Mouse (Mus musculus) mouse trophoblast stem cell (cell line): ENCODE measurements around the gene Neto2.

Experiments used
- in situ Hi-C, 2 experiments: fragments of 300-500 bp; cut with MseI, MboI; formaldehyde crosslinking; loops; 2 replicates in 1 of 2; 3 replicates in 1 of 2; pipeline ENCODE4 v1.15.1; 2025

The Neto2 gene

GRCm38 (mm10) chr8:85603203-85603895, 97.4 kb downstream of the Neto2 start:
- in situ Hi-C loops = loop anchor here (5.0 to 10.0 kb wide), 2 partner anchors 61 to 64 kb away; no protein-coding TSS in a partner anchor

DNA sequence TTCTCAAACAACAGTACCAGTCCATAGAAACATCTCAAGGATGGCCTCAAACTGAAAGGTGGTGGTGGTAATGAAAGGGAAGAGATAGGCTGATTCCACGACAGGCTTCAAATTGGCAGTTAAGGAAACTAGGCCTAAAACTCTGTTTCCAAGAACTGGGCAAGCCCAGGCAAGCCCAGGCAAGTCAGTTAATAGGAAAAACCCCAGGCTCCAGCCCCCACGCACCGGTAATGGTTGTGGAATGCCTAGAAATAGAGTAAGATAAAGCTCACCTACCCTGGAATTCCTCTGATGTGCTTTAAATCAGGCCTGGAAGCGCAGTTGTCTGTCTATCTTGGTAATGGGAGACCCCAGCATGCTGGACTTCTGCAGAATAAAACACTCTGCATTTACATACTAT, 98.0 kb downstream of the Neto2 start:
- in situ Hi-C loops = loop anchor here (5.0 to 10.0 kb wide), 2 partner anchors 62 to 65 kb away; no protein-coding TSS in a partner anchor

DNA sequence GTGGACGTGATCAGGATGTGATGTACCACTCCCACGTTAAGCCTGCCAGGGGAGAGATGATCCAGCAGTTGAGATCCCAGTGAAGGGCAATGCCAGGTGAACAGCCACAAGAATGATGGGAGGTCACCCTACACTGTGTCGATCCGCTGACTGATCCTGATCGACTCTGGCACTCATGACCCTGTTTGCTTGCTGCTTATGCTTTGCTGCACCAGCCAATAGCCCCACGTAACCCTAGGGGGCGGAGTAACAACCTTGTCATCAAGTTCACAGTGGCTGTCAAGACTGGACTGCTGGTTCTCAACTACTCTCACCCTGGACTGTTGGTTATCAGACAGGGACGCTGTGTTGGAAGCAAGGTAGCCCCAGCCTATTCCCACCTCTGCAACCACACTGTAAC, 99.0 kb downstream of the Neto2 start:
- in situ Hi-C loops = loop anchor here (5.0 to 10.0 kb wide), 2 partner anchors 63 to 66 kb away; no protein-coding TSS in a partner anchor

DNA sequence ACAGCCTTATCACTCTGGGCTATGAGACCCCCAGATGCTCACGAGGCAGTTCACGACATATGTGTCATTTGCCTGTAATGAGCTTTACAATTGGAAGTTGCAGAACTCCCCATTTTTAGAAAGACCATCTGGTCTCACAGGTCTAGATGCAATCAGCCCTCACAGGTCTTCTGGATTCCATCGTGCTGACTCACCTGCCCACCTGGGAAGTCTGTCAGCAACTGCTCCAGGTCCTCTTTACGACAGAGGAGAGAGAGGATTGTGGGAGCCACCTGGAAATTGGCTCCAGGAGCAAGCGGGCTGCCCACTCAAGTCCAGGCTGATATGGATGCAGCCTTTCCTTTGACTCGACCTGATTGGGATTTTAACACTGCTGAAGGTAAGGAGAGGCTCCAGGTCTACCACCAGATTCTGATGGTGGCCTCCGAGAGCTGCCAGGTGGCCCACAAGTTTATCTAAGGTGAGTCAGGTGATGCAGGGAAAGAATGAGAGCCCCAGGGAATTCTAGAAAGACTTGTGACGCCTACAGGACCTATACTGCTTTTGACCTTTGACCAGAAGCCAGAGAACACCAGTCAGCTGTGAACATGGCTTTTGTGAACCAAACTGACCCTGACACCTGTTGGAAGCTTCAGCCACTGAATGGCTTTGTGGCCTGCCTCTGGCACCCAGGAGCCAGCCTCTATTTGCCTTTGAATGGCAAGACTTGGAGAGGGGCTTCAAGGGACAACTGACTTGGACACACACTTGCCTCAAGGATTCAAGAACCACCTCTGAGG, 103.1 kb downstream of the Neto2 start:
- in situ Hi-C loops = no loop called here

DNA sequence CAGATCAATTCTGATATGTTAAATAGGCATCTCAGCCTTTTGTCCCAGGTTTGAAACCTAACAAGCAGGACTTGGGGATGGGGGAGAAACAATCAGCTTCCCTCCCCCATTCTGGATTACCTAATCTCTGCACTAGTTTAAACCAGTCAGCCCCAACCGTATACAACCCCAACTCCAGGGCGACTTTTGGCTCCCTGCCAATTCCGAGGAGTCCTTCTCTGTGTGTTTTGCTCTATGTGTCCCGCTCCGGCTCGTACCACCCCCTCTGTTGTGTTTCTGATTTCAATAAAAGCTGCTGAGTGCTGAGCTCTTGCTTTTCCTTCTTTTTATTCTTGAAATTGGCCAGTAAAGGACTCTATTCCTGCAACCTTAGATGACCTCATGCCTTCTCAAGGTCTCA, 105.3 kb downstream of the Neto2 start:
- in situ Hi-C loops = no loop called here

DNA sequence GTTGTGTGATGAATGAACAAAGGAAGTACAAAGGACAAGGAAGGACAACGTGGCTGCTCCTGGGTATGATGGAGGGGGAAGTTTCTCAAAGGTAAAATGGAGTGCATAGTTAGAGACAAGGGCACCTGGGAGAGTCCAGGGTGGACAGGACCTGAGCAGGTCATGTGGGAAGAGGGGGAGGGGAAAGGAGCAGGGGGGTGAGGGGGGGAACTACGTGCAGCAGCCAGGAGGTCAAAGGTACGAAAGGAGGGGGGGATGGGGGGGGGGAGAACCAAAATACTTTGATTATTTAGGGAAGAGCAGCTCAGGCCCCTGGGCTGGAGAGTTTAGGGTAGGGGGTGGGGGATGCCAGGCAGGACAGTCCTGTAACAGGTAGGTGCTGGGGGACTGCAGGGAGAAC, 105.7 kb downstream of the Neto2 start:
- in situ Hi-C loops = no loop called here

DNA sequence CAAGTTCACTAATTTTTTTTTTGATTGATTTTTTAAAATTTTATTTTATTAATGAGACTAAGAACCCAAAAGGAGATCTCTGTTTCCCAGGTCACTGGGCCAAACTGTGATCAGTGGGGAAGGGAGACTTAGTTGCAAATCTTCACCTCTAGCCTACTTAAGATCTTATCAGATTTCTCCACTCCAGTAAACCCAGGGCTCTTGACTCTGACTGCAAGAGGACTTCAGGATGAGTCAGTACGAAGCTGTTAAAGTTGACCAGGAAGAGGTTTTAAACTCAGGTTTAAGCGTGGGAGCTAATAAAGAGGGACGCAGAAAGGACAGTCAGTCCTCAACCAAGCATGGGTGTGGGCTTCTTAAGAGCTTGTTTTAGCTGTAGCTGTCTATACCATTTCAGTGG, 107.4 kb downstream of the Neto2 start:
- in situ Hi-C loops = no loop called here

DNA sequence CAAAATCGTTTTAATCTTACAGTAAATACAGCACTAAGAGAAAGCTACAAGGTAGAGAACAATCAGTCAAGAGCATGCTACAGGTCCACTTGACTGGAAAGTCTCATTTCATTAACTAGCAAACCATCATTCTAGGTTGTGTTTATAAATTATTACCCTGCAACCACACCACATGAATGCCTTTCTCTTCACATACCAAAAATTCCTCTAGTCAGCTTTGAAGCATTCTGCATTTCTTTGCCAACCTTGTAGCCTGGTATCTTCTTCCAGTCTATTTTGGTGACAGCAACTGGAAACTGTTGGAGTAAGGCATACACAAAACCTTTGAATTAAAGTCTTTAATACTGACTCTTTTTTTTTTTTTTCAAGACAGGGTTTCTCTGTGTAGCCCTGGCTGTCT, 109.2 kb downstream of the Neto2 start:
- in situ Hi-C loops = no loop called here

DNA sequence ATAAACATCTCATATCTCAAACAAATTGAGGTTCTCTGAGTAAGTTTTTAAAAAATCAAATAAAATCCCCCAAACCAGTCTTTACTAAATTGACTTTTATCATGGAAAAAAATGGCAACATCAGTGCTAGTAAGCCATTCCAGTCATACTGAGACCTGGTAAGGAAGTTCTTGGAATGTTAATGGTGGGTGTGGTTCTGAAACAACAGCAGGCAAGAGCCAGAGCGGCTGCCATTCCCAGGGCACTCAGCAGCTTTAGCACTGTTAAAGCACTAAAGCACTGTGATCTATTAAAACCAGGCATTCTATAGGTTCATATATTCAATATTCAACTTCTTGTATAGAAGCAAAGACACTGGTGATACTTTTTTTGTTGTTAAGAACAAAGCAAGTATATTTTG, 110.5 kb downstream of the Neto2 start:
- in situ Hi-C loops = no loop called here

- in situ Hi-C loops = no loop called here
Measured at GRCm38 (mm10) chr8:85588596-85588995, 112.1 kb downstream of the Neto2 start.
